Mouse (Mus musculus): Measurements from ENCODE around the gene Parva. TPM values are rescaled to one million over a fixed set of nuclear protein-coding genes. Genes with fewer than 3 reads are reported as not detected.

The Parva gene
- polyA plus RNA-seq, 1 experiment from 2014 or later: 93.4 TPM

- peaks cover 69% of the 10 kb centered on the region for H3K4me1 ChIP-seq (ENCODE audit: control insufficient read depth, insufficient read depth, low read length)
Observed at GRCm38 (mm10) chr7:112471316-112471715, 44.0 kb downstream of the Parva start.

GRCm38 (mm10) chr7:112472024-112472707 lies 44.9 kb downstream of the Parva start:
- WGBS: 55% methylated on average over 10 of the region's 10 CpGs
- H3K9ac ChIP-seq (ENCODE audit: low read depth, low read length): no peak overlapping the region
- DNase-seq (ENCODE audit: low spot score) (no peak), ATAC-seq (ENCODE audit: low read depth) (no peak)
- H3K27me3 ChIP-seq (replicated peaks; ENCODE audit: control insufficient read depth, insufficient read depth, low read length): no peaks in the 10 kb centered on the region
- H3K4me3 ChIP-seq (ENCODE audit: low read depth, low read length): no peak overlapping the region
- H3K27ac ChIP-seq (replicated peaks; ENCODE audit: low read depth, low read length): peak overlapping the region; percentile 70
- no peaks in the 10 kb centered on the region for H3K9me3 ChIP-seq (ENCODE audit: control insufficient read depth, low read length)
- peaks cover 61% of the 10 kb centered on the region for H3K4me1 ChIP-seq (ENCODE audit: control insufficient read depth, insufficient read depth, low read length)
- H3K36me3 ChIP-seq (ENCODE audit: control insufficient read depth, insufficient read depth, low read length): no peaks in the 10 kb centered on the region
- no peak overlapping the region for H3K4me2 ChIP-seq (ENCODE audit: low read depth, low read length)

More at GRCm38 (mm10) chr7:112471316-112471715, 44.0 kb downstream of the Parva start:
- Histone ChIP-seq H3K27me3 (replicated peaks; ENCODE audit: control insufficient read depth, insufficient read depth, low read length) (no peaks in the 10 kb centered on the region), H3K36me3 (ENCODE audit: control insufficient read depth, insufficient read depth, low read length) (no peaks in the 10 kb centered on the region), H3K4me2 (ENCODE audit: low read depth, low read length) (no peak overlapping the region), H3K9ac (ENCODE audit: low read depth, low read length) (peak overlapping the region; percentile 8; the same call in 1 of the 2 replicates), H3K27ac (replicated peaks; ENCODE audit: low read depth, low read length) (peak overlapping the region; percentile 70), H3K9me3 (ENCODE audit: control insufficient read depth, low read length) (no peaks in the 10 kb centered on the region), H3K4me3 (ENCODE audit: low read depth, low read length) (no peak overlapping the region)
- ATAC-seq (ENCODE audit: low read depth) (no peak), DNase-seq (ENCODE audit: low spot score) (peak; percentile 65)
- WGBS: 59% methylated on average over 7 of the region's 7 CpGs

GRCm38 (mm10) chr7:112472708-112473281 lies 45.5 kb downstream of the Parva start:
- Histone ChIP-seq H3K27ac (replicated peaks; ENCODE audit: low read depth, low read length) (peak overlapping the region; percentile 70), H3K4me1 (ENCODE audit: control insufficient read depth, insufficient read depth, low read length) (peaks cover 55% of the 10 kb centered on the region), H3K9ac (ENCODE audit: low read depth, low read length) (no peak overlapping the region), H3K9me3 (ENCODE audit: control insufficient read depth, low read length) (no peaks in the 10 kb centered on the region), H3K36me3 (ENCODE audit: control insufficient read depth, insufficient read depth, low read length) (no peaks in the 10 kb centered on the region), H3K27me3 (replicated peaks; ENCODE audit: control insufficient read depth, insufficient read depth, low read length) (no peaks in the 10 kb centered on the region), H3K4me2 (ENCODE audit: low read depth, low read length) (no peak overlapping the region), H3K4me3 (ENCODE audit: low read depth, low read length) (no peak overlapping the region)
- peak; percentile 53 for DNase-seq (ENCODE audit: low spot score)
- 38% methylated on average over 9 of the region's 9 CpGs for WGBS
- 0 out of 2 replicates have a peak, but pooled peaks have one; percentile 10 for ATAC-seq (ENCODE audit: low read depth)

GRCm38 (mm10) chr7:112473649-112474435 lies 46.5 kb downstream of the Parva start:
- H3K27me3 ChIP-seq (replicated peaks; ENCODE audit: control insufficient read depth, insufficient read depth, low read length): no peaks in the 10 kb centered on the region
- no peaks in the 10 kb centered on the region for H3K36me3 ChIP-seq (ENCODE audit: control insufficient read depth, insufficient read depth, low read length)
- peaks cover 48% of the 10 kb centered on the region for H3K4me1 ChIP-seq (ENCODE audit: control insufficient read depth, insufficient read depth, low read length)
- no peaks in the 10 kb centered on the region for H3K9me3 ChIP-seq (ENCODE audit: control insufficient read depth, low read length)
- H3K9ac ChIP-seq (ENCODE audit: low read depth, low read length): peak overlapping the region; percentile 27; the same call in 1 of the 2 replicates
- 14% methylated on average over 14 of the region's 14 CpGs for WGBS
- peak; percentile 83 for DNase-seq (ENCODE audit: low spot score)
- H3K4me3 ChIP-seq (ENCODE audit: low read depth, low read length): no peak overlapping the region
- peak overlapping the region; percentile 83 for H3K27ac ChIP-seq (replicated peaks; ENCODE audit: low read depth, low read length)
- ATAC-seq (ENCODE audit: low read depth): peak; percentile 38; the same call in 1 of the 2 replicates
- H3K4me2 ChIP-seq (ENCODE audit: low read depth, low read length): peak overlapping the region; percentile 0; the same call in 1 of the 2 replicates

GRCm38 (mm10) chr7:112479116-112479515 lies 51.8 kb downstream of the Parva start:
- peaks cover 42% of the 10 kb centered on the region for H3K4me1 ChIP-seq (ENCODE audit: control insufficient read depth, insufficient read depth, low read length)
- no peaks in the 10 kb centered on the region for H3K36me3 ChIP-seq (ENCODE audit: control insufficient read depth, insufficient read depth, low read length)
- no peaks in the 10 kb centered on the region for H3K27me3 ChIP-seq (replicated peaks; ENCODE audit: control insufficient read depth, insufficient read depth, low read length)
- no peak; the same call in 1 of the 2 replicates for ATAC-seq (ENCODE audit: low read depth)
- 0 out of 2 replicates have a peak overlapping the region, but pooled peaks have one; percentile 25 for H3K9ac ChIP-seq (ENCODE audit: low read depth, low read length)
- WGBS: 40% methylated on average over 6 of the region's 6 CpGs
- no peak overlapping the region for H3K4me3 ChIP-seq (ENCODE audit: low read depth, low read length)
- H3K27ac ChIP-seq (replicated peaks; ENCODE audit: low read depth, low read length): peak overlapping the region; percentile 63
- no peak overlapping the region for H3K4me2 ChIP-seq (ENCODE audit: low read depth, low read length)
- DNase-seq (ENCODE audit: low spot score): no peak
- no peaks in the 10 kb centered on the region for H3K9me3 ChIP-seq (ENCODE audit: control insufficient read depth, low read length)

- H3K4me2 ChIP-seq (ENCODE audit: low read depth, low read length): no peak overlapping the region
- 74% methylated on average over 1 of the region's 1 CpGs for WGBS
- no peaks in the 10 kb centered on the region for H3K27me3 ChIP-seq (replicated peaks; ENCODE audit: control insufficient read depth, insufficient read depth, low read length)
- ATAC-seq (ENCODE audit: low read depth): no peak
- no peak for DNase-seq (ENCODE audit: low spot score)
- H3K4me1 ChIP-seq (ENCODE audit: control insufficient read depth, insufficient read depth, low read length): peaks cover 36% of the 10 kb centered on the region
- no peaks in the 10 kb centered on the region for H3K36me3 ChIP-seq (ENCODE audit: control insufficient read depth, insufficient read depth, low read length)
- H3K9ac ChIP-seq (ENCODE audit: low read depth, low read length): no peak overlapping the region
- no peak overlapping the region for H3K4me3 ChIP-seq (ENCODE audit: low read depth, low read length)
- H3K9me3 ChIP-seq (ENCODE audit: control insufficient read depth, low read length): no peaks in the 10 kb centered on the region
- H3K27ac ChIP-seq (replicated peaks; ENCODE audit: low read depth, low read length): no peak overlapping the region
Observed at GRCm38 (mm10) chr7:112481031-112481430, 53.7 kb downstream of the Parva start.

- WGBS: 87% methylated on average over 7 of the region's 7 CpGs
- H3K4me1 ChIP-seq (ENCODE audit: control insufficient read depth, insufficient read depth, low read length): peaks cover 36% of the 10 kb centered on the region
Observed at GRCm38 (mm10) chr7:112482572-112482971, 55.3 kb downstream of the Parva start.

GRCm38 (mm10) chr7:112483382-112483781 lies 56.1 kb downstream of the Parva start:
- peak overlapping the region; percentile 33; the same call in 1 of the 2 replicates for H3K27ac ChIP-seq (replicated peaks; ENCODE audit: low read depth, low read length)
- ATAC-seq (ENCODE audit: low read depth) (no peak), DNase-seq (ENCODE audit: low spot score) (no peak)
- H3K9ac ChIP-seq (ENCODE audit: low read depth, low read length): no peak overlapping the region
- no peaks in the 10 kb centered on the region for H3K36me3 ChIP-seq (ENCODE audit: control insufficient read depth, insufficient read depth, low read length)
- H3K4me1 ChIP-seq (ENCODE audit: control insufficient read depth, insufficient read depth, low read length): peaks cover 36% of the 10 kb centered on the region
- no peaks in the 10 kb centered on the region for H3K9me3 ChIP-seq (ENCODE audit: control insufficient read depth, low read length)
- H3K4me2 ChIP-seq (ENCODE audit: low read depth, low read length): no peak overlapping the region
- WGBS: 34% methylated on average over 2 of the region's 2 CpGs
- H3K4me3 ChIP-seq (ENCODE audit: low read depth, low read length): no peak overlapping the region
- no peaks in the 10 kb centered on the region for H3K27me3 ChIP-seq (replicated peaks; ENCODE audit: control insufficient read depth, insufficient read depth, low read length)

More at GRCm38 (mm10) chr7:112482572-112482971, 55.3 kb downstream of the Parva start:
- no peaks in the 10 kb centered on the region for H3K9me3 ChIP-seq (ENCODE audit: control insufficient read depth, low read length)
- no peaks in the 10 kb centered on the region for H3K27me3 ChIP-seq (replicated peaks; ENCODE audit: control insufficient read depth, insufficient read depth, low read length)
- H3K27ac ChIP-seq (replicated peaks; ENCODE audit: low read depth, low read length): no peak overlapping the region
- H3K36me3 ChIP-seq (ENCODE audit: control insufficient read depth, insufficient read depth, low read length): no peaks in the 10 kb centered on the region
- DNase-seq (ENCODE audit: low spot score) (no peak), ATAC-seq (ENCODE audit: low read depth) (no peak)
- no peak overlapping the region for H3K9ac ChIP-seq (ENCODE audit: low read depth, low read length)
- H3K4me2 ChIP-seq (ENCODE audit: low read depth, low read length): no peak overlapping the region
- no peak overlapping the region for H3K4me3 ChIP-seq (ENCODE audit: low read depth, low read length)
